Mouse (Mus musculus): ENCODE results near the gene Cyp2d9. TPM values are rescaled to one million over a fixed set of nuclear protein-coding genes. Genes with fewer than 3 reads are reported as not detected.
"Not testable (repeated sequence)": the region's sequence is repeated elsewhere in the genome, so short reads cannot be mapped to it uniquely, and the experiment has no call there.

Cyp2d9 gene
- not detected in 2 replicates for polyA plus RNA-seq (2015; fragmentation: Nextera tagmentation; extraction: Ambion mirVana)

DNA sequence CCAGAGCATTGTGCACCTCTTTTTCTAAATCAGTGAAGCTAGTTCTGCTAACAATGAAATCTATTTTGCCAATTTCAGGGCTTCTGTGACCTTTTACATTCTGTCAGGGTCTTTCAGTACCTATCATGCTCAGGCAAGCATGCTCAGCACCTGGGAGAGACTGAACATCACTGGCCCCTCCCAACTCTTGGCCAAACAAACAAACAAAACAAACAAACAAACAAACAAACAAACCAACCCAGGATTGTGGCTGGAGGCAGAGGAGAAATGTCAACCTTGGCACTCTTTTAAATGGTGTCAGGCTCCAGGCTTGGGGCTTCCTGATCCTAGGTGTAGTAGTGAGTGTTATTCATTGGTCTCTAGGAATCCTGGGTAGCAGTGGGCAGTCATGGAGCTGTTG is at the start of gene Cyp2d9:
TSS of gene Cyp2d9 (plus strand) at position 301 of the 400 bp plus-strand sequence.
- Histone ChIP-seq H3K4me2 (no peak within 1 kb of the TSS), H3K4me1 (replicated peaks) (no peaks in the 10 kb centered on the region), H3K4me3 (no peak within 1 kb of the TSS), H3K36me3 (no peaks in the 10 kb centered on the region), H3K27ac (replicated peaks) (no peak within 1 kb of the TSS), H3K27me3 (no peaks in the 10 kb centered on the region), H3K9ac (no peak within 1 kb of the TSS), H3K9me3 (peaks cover 15% of the 10 kb centered on the region; the same call in 1 of the 2 replicates)
- no peak for ATAC-seq (ENCODE audit: low FRiP score, low read depth)

DNA sequence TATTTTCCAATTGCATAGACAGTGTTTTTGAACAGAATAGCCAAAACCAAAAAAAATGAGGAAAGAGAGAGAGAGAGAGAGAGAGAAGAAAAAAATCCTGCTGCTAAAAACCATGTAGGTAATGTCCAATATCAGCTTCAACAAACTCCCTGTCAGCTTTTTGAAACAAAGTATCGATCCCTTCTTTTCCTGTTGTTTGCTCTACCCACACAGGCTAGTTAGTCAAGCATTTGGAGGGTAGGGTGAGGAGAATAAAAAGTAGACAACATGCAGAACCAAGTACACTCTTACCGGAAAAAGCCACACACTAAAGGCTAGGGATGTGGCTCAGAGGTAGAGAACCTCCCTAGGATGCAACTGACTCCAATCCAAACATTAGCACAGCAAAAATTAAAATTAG is 47.5 kb upstream of the Cyp2d9 start:
- Histone ChIP-seq H3K36me3 (no peaks in the 10 kb centered on the region), H3K4me2 (no peak overlapping the region), H3K4me3 (no peak overlapping the region), H3K27me3 (no peaks in the 10 kb centered on the region), H3K9me3 (0 out of 2 replicates have a peak, but pooled peaks cover 3% of the 10 kb centered on the region), H3K4me1 (replicated peaks) (peaks cover 5% of the 10 kb centered on the region; the same call in 1 of the 2 replicates), H3K9ac (no peak overlapping the region), H3K27ac (replicated peaks) (no peak overlapping the region)
- WGBS = 91% methylated on average over 2 of the region's 2 CpGs
- no peak for ATAC-seq (ENCODE audit: low FRiP score, low read depth)

DNA sequence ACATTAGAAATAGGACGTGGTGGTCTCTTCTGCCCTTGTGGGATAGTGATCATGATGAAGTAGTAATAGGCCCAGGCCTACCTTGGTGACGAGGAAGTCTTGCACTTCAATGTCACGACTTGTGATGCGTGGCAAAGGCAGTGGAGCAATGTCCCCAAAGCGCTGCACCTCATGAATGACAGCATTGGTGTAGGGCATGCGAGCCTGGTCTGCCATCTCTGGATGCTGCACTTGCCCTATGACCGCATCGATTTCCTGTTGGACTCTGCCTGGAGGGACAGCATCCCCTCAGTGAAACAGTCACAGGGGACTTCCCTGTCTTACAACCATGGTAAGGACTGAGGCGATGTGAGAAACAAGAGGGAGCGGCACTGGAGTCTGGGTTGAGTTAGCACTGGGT is 43.3 kb upstream of the Cyp2d9 start:
- WGBS = 94% methylated on average over 10 of the region's 10 CpGs
- not testable (repeated sequence) for H3K4me2 ChIP-seq; H3K4me1 ChIP-seq (replicated peaks); H3K9ac ChIP-seq; H3K4me3 ChIP-seq; H3K9me3 ChIP-seq; ATAC-seq (ENCODE audit: low FRiP score, low read depth); H3K27me3 ChIP-seq; H3K36me3 ChIP-seq; H3K27ac ChIP-seq (replicated peaks)

DNA sequence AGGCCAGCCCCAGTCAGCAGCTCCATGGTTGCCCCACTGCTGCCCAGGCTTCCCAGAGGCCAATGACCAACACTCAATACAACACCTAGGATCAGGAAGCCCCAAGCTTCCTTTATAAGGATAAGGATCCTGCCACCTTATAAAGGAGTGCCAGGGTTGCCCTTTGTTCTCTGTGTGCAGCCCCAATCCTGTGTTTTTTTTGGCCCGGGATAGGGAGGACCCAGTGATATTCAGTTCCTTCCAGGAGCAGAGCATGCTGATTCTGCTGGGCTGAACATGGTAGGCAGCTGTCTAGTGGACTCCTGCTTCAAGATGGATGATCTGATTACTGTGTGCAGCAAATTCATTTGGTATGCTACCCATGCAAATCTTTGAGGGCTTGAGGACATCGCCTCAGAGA is 39.3 kb upstream of the Cyp2d9 start, which contains the start of gene Cyp2d11:
TSS of gene Cyp2d11 (minus strand) at position 101 of the 400 bp plus-strand sequence.
- H3K9me3 ChIP-seq; H3K27ac ChIP-seq (replicated peaks); H3K27me3 ChIP-seq; H3K4me1 ChIP-seq (replicated peaks); ATAC-seq (ENCODE audit: low FRiP score, low read depth); H3K36me3 ChIP-seq; H3K4me3 ChIP-seq; H3K9ac ChIP-seq; H3K4me2 ChIP-seq: not testable (repeated sequence)
- WGBS = 81% methylated on average over 2 of the region's 2 CpGs

DNA sequence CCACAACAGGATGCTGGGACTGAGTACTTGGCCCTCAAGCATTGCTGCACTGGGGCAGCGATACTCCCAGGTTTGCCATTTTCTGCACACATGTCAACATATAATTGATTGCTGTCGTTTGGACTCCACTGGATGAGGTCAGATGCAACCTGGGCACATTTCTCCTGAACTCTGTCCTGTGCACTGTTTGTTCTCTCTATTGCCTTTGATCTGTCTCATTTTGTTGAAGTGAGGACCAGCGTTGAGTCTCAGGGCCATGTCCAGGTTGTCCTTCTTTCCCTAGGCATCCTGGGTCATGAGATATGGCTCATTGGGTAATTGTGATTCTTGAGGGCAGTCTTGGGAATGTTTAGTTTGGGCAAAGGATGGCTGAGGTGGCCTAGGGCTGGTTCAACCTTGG is 37.3 kb upstream of the Cyp2d9 start:
- not testable (repeated sequence) for H3K36me3 ChIP-seq; H3K27ac ChIP-seq (replicated peaks)
- 92% methylated on average over 3 of the region's 3 CpGs for WGBS

DNA sequence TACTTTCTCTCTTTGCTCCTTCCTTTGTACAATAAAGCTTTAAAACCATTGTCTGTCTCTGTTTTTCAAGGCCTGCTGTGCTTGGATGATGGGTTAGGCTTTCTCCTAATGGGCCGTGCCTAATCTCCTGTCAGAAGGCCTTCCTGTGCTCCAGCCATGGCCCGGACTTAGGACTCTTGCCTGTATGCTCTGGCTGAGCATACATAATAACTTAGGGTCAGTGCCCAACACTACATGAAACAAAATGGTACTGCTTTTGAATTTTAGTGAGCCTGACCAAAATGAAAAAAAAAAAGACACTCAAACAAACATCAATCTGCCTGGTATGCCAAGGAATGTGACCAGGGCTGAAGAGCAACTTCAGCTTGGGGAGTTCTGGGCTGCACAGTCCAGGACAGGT is 31.7 kb upstream of the Cyp2d9 start:
- H3K27me3 ChIP-seq = no peaks in the 10 kb centered on the region
- ATAC-seq (ENCODE audit: low FRiP score, low read depth) = no peak
- WGBS = 28% methylated on average over 2 of the region's 2 CpGs
- H3K4me3 ChIP-seq = no peak overlapping the region
- H3K36me3 ChIP-seq = no peaks in the 10 kb centered on the region
- no peaks in the 10 kb centered on the region for H3K9me3 ChIP-seq
- H3K9ac ChIP-seq = no peak overlapping the region
- H3K4me2 ChIP-seq = no peak overlapping the region
- no peaks in the 10 kb centered on the region for H3K4me1 ChIP-seq (replicated peaks)
- H3K27ac ChIP-seq (replicated peaks) = no peak overlapping the region

More for the DNA sequence above, 37.3 kb upstream of the Cyp2d9 start:
- H3K9ac ChIP-seq; H3K27me3 ChIP-seq; H3K4me3 ChIP-seq; ATAC-seq (ENCODE audit: low FRiP score, low read depth); H3K9me3 ChIP-seq; H3K4me2 ChIP-seq; H3K4me1 ChIP-seq (replicated peaks): not testable (repeated sequence)

DNA sequence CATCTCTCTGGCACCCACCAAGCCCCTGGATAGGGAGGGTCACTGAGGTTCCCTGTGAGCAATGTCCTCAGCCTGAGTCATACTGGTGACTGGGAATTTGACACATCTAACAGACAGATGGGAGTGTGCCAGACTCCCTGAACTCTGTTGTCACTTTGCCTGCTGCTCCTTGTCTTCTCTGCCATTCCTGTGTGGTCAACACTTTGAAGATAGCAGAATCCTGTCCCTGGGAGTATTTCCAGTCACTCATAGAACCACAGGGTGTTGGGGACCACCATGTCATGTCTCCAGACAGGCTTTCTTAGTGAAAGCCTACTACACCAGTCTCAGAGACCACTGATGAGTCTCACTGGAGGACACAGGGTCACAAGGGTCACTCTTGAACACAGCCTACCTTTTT is 31.1 kb upstream of the Cyp2d9 start:
- Histone ChIP-seq H3K9me3 (no peaks in the 10 kb centered on the region), H3K9ac (no peak overlapping the region), H3K27me3 (no peaks in the 10 kb centered on the region), H3K4me2 (no peak overlapping the region), H3K36me3 (no peaks in the 10 kb centered on the region), H3K27ac (replicated peaks) (no peak overlapping the region), H3K4me3 (no peak overlapping the region), H3K4me1 (replicated peaks) (no peaks in the 10 kb centered on the region)
- no peak for ATAC-seq (ENCODE audit: low FRiP score, low read depth)

DNA sequence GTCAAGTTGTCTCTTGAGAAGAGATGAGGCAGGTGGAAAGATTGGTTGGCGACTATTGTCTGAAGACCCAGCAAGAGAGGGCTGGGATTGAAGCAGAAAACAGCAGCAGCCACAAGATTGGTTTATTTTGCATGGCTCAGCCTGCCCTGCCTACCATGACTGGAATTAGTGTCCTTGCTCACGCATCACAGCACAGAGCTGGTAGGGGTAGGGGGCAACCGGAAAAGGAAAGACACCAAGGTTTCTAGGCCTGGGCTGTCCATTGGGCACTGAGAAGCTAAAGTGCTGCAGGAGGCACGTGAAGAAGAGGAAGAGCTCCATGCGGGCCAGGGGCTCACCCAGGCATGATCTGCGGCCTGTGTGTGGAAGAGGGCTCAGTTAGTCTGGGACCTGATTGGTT is 30.5 kb upstream of the Cyp2d9 start:
- H3K4me1 ChIP-seq (replicated peaks) = no peaks in the 10 kb centered on the region
- no peak overlapping the region for H3K9ac ChIP-seq
- no peak overlapping the region for H3K4me2 ChIP-seq
- H3K27me3 ChIP-seq = no peaks in the 10 kb centered on the region
- ATAC-seq (ENCODE audit: low FRiP score, low read depth) = no peak
- H3K27ac ChIP-seq (replicated peaks) = no peak overlapping the region
- H3K9me3 ChIP-seq = no peaks in the 10 kb centered on the region
- H3K36me3 ChIP-seq = no peaks in the 10 kb centered on the region
- H3K4me3 ChIP-seq = no peak overlapping the region
- WGBS = 85% methylated on average over 6 of the region's 6 CpGs

DNA sequence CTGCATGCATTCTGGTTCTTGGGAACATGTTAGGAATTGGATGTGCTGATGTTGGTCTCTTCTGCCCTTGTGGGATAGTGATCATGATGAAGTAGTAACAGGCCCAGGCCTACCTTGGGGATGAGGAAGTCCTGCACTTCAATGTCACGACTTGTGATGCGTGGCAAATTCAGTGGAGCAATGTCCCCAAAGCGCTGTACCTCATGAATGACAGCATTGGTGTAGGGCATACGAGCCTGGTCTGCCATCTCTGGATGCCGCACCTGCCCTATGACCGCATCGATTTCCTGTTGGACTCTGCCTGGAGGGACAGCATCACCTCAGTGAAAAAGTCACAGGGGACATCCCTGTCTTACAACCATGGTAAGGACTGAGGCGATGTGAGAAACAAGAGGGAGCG is 29.6 kb upstream of the Cyp2d9 start:
- Histone ChIP-seq H3K4me2 (no peak overlapping the region), H3K9me3 (no peaks in the 10 kb centered on the region), H3K27ac (replicated peaks) (no peak overlapping the region), H3K4me3 (no peak overlapping the region), H3K4me1 (replicated peaks) (no peaks in the 10 kb centered on the region), H3K9ac (no peak overlapping the region), H3K36me3 (no peaks in the 10 kb centered on the region), H3K27me3 (no peaks in the 10 kb centered on the region)
- no peak for ATAC-seq (ENCODE audit: low FRiP score, low read depth)
- 93% methylated on average over 9 of the region's 9 CpGs for WGBS

DNA sequence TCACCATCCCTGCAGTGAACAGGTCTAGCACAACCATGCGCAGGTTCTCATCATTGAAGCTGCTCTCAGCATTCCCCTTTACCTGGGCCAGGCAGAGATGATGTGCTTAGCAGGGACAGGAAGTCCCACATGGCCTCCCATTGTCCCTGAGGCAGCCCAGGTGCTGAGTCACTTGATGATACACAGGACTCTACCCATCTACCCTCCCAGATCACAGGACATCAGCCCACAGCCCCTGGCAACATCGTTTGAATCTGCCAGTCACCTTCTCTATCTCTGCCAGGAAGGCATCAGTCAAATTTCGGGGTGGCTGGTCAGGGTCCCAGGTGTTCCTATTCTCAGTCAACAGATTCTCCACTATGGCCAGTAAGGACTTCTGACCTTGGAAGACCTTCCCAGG is 29.1 kb upstream of the Cyp2d9 start:
- Histone ChIP-seq H3K27me3 (no peaks in the 10 kb centered on the region), H3K36me3 (no peaks in the 10 kb centered on the region), H3K4me1 (replicated peaks) (no peaks in the 10 kb centered on the region), H3K4me2 (no peak overlapping the region), H3K4me3 (no peak overlapping the region), H3K27ac (replicated peaks) (no peak overlapping the region), H3K9ac (no peak overlapping the region), H3K9me3 (no peaks in the 10 kb centered on the region)
- ATAC-seq (ENCODE audit: low FRiP score, low read depth) = no peak
- WGBS = 90% methylated on average over 3 of the region's 3 CpGs

DNA sequence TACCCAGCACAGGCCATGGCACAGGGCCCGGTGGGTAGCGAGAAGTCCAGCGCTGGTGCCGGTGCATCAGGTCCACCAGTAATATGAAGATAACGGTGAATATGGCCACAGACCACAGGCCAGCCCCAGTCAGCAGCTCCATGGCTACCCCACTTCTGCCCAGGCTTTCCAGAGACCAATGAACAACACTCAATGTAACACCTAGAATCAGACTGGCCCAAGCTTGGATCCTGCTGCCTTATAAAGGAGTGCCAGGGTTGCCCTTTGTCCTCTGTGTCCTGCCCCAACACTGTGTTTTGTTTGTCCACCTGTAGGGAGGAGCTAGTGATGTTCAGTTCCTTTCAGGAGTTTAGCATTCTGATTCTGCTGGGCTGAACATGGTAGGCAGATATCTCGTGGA is 26.3 kb upstream of the Cyp2d9 start, which contains the start of gene Cyp2d10:
TSS of gene Cyp2d10 (minus strand) at position 215 of the 400 bp plus-strand sequence.
- H3K36me3 ChIP-seq = no peaks in the 10 kb centered on the region
- no peaks in the 10 kb centered on the region for H3K4me1 ChIP-seq (replicated peaks)
- H3K4me3 ChIP-seq = no peak within 1 kb of the TSS
- no peak within 1 kb of the TSS for H3K27ac ChIP-seq (replicated peaks)
- 95% methylated on average over 6 of the region's 6 CpGs for WGBS
- H3K9ac ChIP-seq = no peak within 1 kb of the TSS
- no peaks in the 10 kb centered on the region for H3K27me3 ChIP-seq
- no peak for ATAC-seq (ENCODE audit: low FRiP score, low read depth)
- H3K4me2 ChIP-seq = no peak within 1 kb of the TSS
- H3K9me3 ChIP-seq = no peaks in the 10 kb centered on the region

DNA sequence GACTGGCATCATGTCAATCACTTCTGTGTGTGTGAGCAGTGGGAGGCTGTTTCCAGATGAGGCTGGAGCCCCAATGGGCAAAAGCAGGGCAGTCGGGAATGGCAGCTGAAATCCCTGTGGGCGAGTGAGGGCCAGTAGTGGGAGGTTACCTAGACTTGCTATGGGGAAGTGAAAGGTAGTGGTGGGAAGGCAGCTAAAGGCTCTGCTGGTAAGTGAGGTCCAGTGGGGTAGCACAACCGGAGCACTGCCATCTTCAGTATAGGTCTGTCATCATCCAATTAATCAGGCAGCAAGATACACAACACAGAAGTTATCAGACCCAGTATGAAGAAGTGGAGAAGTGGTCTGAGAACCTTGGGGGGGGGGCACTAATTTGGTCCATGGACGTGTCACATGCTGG is 25.7 kb upstream of the Cyp2d9 start:
- WGBS = 88% methylated on average over 4 of the region's 4 CpGs
- ATAC-seq (ENCODE audit: low FRiP score, low read depth) = no peak

More for the DNA sequence above, 25.7 kb upstream of the Cyp2d9 start:
- Histone ChIP-seq H3K27ac (replicated peaks) (no peak overlapping the region), H3K4me3 (no peak overlapping the region), H3K9me3 (no peaks in the 10 kb centered on the region), H3K4me2 (no peak overlapping the region), H3K4me1 (replicated peaks) (no peaks in the 10 kb centered on the region), H3K9ac (no peak overlapping the region), H3K36me3 (no peaks in the 10 kb centered on the region), H3K27me3 (no peaks in the 10 kb centered on the region)

Data from hindbrain, embryonic 15.5 days (tissue).